10 mouse cellular contexts compared by ENCODE assay signal in the genomic region with DNA sequence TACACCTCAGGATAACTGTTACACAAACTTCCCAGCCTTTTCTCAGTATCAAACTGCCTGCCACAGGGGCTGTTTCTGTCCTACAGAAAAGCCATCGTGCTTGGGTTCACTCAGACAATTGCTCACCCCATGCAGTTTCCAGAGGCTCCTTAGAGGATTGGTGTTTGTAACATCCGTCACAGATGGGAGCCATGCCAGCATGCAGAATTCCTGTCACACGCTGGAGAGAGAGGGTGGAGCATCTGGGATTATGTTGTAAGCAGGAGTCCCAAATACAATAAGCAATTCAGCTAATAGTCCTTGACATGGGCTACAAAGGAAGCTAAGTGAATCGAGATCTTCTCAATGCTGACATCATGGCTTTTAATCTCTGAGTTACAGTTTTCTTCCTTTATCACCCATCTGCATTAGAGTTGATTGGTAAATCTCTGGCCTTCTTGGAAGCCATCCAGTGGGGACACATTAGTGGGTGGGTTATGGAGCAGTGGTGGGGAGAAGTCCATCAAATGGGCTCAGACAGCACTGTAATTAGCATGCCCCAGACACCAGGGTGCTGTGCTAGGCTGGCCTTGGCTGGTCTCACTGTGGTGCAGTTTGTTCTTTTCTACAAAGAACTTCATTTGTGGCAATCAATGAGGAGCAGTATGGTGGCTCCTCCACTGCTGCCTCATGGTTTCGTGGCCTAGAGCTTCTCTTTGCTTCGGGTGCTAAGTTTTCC.
DNase-seq lines count a peak whose midpoint lies in the region; ATAC-seq and TF ChIP-seq lines count a peak whose summit lies in the region.
"Had no signal": no experiment of that assay in that cellular context is flagged by ENCODE, and none has a peak within 500 bp of the region (broad histone marks: within the 10 kb centered on the region; RNA-seq: fewer than 3 reads in every experiment).

No protein-coding gene starts in this region.

- no peak for TF ChIP-seq CTCF in brain, embryonic 14.5 days (IDR thresholded peaks at IDR 0.05; ENCODE audit: borderline replicate concordance, extremely low read depth, insufficient read depth, insufficient read length)

- no peaks in the 10 kb centered on the region for H3K27me3 ChIP-seq in hindbrain, embryonic 13.5 days
- no peaks in the 10 kb centered on the region; the same call in 1 of the 2 replicates for H3K27me3 ChIP-seq in midbrain, embryonic 14.5 days (ENCODE audit: control insufficient read depth, insufficient read depth, low read length)
- no peaks in the 10 kb centered on the region for H3K27me3 ChIP-seq in liver, embryonic 11.5 days (replicated peaks; ENCODE audit: control insufficient read depth, insufficient read depth, low read length)
- H3K27me3 ChIP-seq: stomach, embryonic 15.5 days had no signal

- no peak overlapping the region for H3K4me2 ChIP-seq in hindbrain, embryonic 13.5 days
- H3K4me2 ChIP-seq in midbrain, embryonic 14.5 days (ENCODE audit: low read length): no peak overlapping the region
- no peak overlapping the region for H3K4me2 ChIP-seq in liver, embryonic 11.5 days
- H3K4me2 ChIP-seq: stomach, embryonic 15.5 days had no signal

- H3K4me3 ChIP-seq in hindbrain, embryonic 13.5 days: no peak overlapping the region
- no peak overlapping the region for H3K4me3 ChIP-seq in midbrain, embryonic 14.5 days (replicated peaks; ENCODE audit: low read depth, low read length)
- no peak overlapping the region for H3K4me3 ChIP-seq in liver, embryonic 11.5 days (ENCODE audit: low read depth, low read length)
- H3K4me3 ChIP-seq: stomach, embryonic 15.5 days had no signal

- no peak overlapping the region for H3K9ac ChIP-seq in hindbrain, embryonic 13.5 days
- H3K9ac ChIP-seq in midbrain, embryonic 14.5 days (replicated peaks; ENCODE audit: low read length): no peak overlapping the region
- H3K9ac ChIP-seq in liver, embryonic 11.5 days (ENCODE audit: low read depth, low read length): no peak overlapping the region
- H3K9ac ChIP-seq: stomach, embryonic 15.5 days had no signal

- no peaks in the 10 kb centered on the region for H3K9me3 ChIP-seq in hindbrain, embryonic 13.5 days
- no peaks in the 10 kb centered on the region for H3K9me3 ChIP-seq in midbrain, embryonic 14.5 days (ENCODE audit: control insufficient read depth, low read length)
- H3K9me3 ChIP-seq in liver, embryonic 11.5 days (ENCODE audit: control insufficient read depth, low read length): no peaks in the 10 kb centered on the region
- H3K9me3 ChIP-seq: stomach, embryonic 15.5 days had no signal

- no peak for DNase-seq in frontal cortex, postnatal 36 days (ENCODE audit: low spot score in 2 of 2)
- peak; percentile 97 for DNase-seq in brain, embryonic 14.5 days (ENCODE audit: low read depth)
- DNase-seq in midbrain, embryonic 14.5 days: peak; percentile 85
- DNase-seq in B cell, adult 2 months: no peak
- no peak for DNase-seq in liver, embryonic 11.5 days (ENCODE audit: low spot score)
- DNase-seq: cerebellum, adult 2 months had no signal

- peaks cover 8% of the 10 kb centered on the region for H3K4me1 ChIP-seq in hindbrain, embryonic 13.5 days (replicated peaks)
- peaks cover 3% of the 10 kb centered on the region; the same call in 1 of the 2 replicates for H3K4me1 ChIP-seq in midbrain, embryonic 14.5 days (ENCODE audit: control insufficient read depth, insufficient read depth, low read length)
- no peaks in the 10 kb centered on the region for H3K4me1 ChIP-seq in liver, embryonic 11.5 days (replicated peaks; ENCODE audit: control insufficient read depth, insufficient read depth, low read length)
- H3K4me1 ChIP-seq: stomach, embryonic 15.5 days had no signal

- H3K36me3 ChIP-seq in hindbrain, embryonic 13.5 days: no peaks in the 10 kb centered on the region
- H3K36me3 ChIP-seq in midbrain, embryonic 14.5 days (ENCODE audit: control insufficient read depth, insufficient read depth, low read length): no peaks in the 10 kb centered on the region
- no peaks in the 10 kb centered on the region for H3K36me3 ChIP-seq in liver, embryonic 11.5 days (ENCODE audit: control insufficient read depth, insufficient read depth, low read length)
- H3K36me3 ChIP-seq: stomach, embryonic 15.5 days had no signal

- no peak for TF ChIP-seq POLR2A in brain, embryonic 14.5 days (IDR thresholded peaks at IDR 0.05; ENCODE audit: borderline replicate concordance, extremely low read depth, insufficient read depth, insufficient read length, poor library complexity, severe bottlenecking)

- H3K27ac ChIP-seq in hindbrain, embryonic 13.5 days: peak overlapping the region; percentile 56
- no peak overlapping the region for H3K27ac ChIP-seq in midbrain, embryonic 14.5 days (replicated peaks; ENCODE audit: low read depth, low read length)
- no peak overlapping the region for H3K27ac ChIP-seq in liver, embryonic 11.5 days (ENCODE audit: low read depth, low read length)
- H3K27ac ChIP-seq: stomach, embryonic 15.5 days had no signal

- WGBS in hindbrain, embryonic 13.5 days: 25% methylated on average over 6 of the region's 6 CpGs
- 18% methylated on average over 6 of the region's 6 CpGs for WGBS in midbrain, embryonic 14.5 days
- WGBS in liver, embryonic 11.5 days: 61% methylated on average over 6 of the region's 6 CpGs

- ATAC-seq in frontal cortex, adult (ENCODE audit: low TSS enrichment): 0 out of 2 replicates have a peak, but pooled peaks have one; percentile 8
- ATAC-seq in hindbrain, embryonic 13.5 days (ENCODE audit: low FRiP score): peak; percentile 91
- ATAC-seq in midbrain, embryonic 14.5 days (ENCODE audit: low FRiP score, low TSS enrichment): peak; percentile 85
- ATAC-seq in megakaryocyte progenitor cell, adult 5-6 weeks (replicated peaks; ENCODE audit: poor library complexity): no peak
- ATAC-seq in liver, embryonic 11.5 days (replicated peaks; ENCODE audit: low FRiP score): no peak

Comparison
In these comparisons a context has a peak if more than half of its experiments do, and no peak if none do; other contexts are left out.
1. ATAC-seq: peak in frontal cortex, adult (single experiment), hindbrain, embryonic 13.5 days (single experiment) and midbrain, embryonic 14.5 days (single experiment); none in megakaryocyte progenitor cell, adult 5-6 weeks (single experiment) and liver, embryonic 11.5 days (single experiment).
2. DNase-seq: peak in brain, embryonic 14.5 days (single experiment) and midbrain, embryonic 14.5 days (single experiment); none in frontal cortex, postnatal 36 days (0 of 2), B cell, adult 2 months (0 of 2) and liver, embryonic 11.5 days (single experiment).